Mouse (Mus musculus) midbrain, embryonic 15.5 days (tissue): ENCODE measurements around the gene Gpc1. TPM values are rescaled to one million over a fixed set of nuclear protein-coding genes. Genes with fewer than 3 reads are reported as not detected.

Source experiments
- ATAC-seq: fragments of 200-750 bp; cut with Nextera tagmentation; replicated peaks from 2 replicates; pipeline ENCODE4 v1.8.0; 2017; ENCODE audit warnings: moderate TSS enrichment
- H3K27ac ChIP-seq: fragments of 300-500 bp; sonication (generic); 2 replicates; pipeline ENCODE4 v1.5.1; 2015; ENCODE audit warnings: mild to moderate bottlenecking, inconsistent platforms
- H3K27me3 ChIP-seq: fragments of 300-500 bp; sonication (generic); replicated peaks from 2 replicates; pipeline ENCODE4 v1.6.1; 2015; ENCODE audit warnings: inconsistent platforms
- H3K36me3 ChIP-seq: fragments of 300-500 bp; sonication (generic); replicated peaks from 2 replicates; pipeline ENCODE4 v1.6.1; 2015; ENCODE audit warnings: inconsistent platforms
- H3K4me1 ChIP-seq: fragments of 300-500 bp; sonication (generic); 2 replicates; pipeline ENCODE4 v1.6.1; 2015; ENCODE audit warnings: inconsistent platforms
- H3K4me2 ChIP-seq: fragments of 300-500 bp; sonication (generic); 2 replicates; pipeline ENCODE4 v1.6.1; 2015; ENCODE audit warnings: inconsistent platforms, mild to moderate bottlenecking, moderate library complexity
- H3K4me3 ChIP-seq: fragments of 300-500 bp; sonication (generic); 2 replicates; pipeline ENCODE4 v1.5.1; 2015; ENCODE audit warnings: mild to moderate bottlenecking, inconsistent platforms
- H3K9ac ChIP-seq: fragments of 300-500 bp; sonication (generic); 2 replicates; pipeline ENCODE4 v1.6.1; 2015; ENCODE audit warnings: mild to moderate bottlenecking, inconsistent platforms
- H3K9me3 ChIP-seq: fragments of 300-500 bp; sonication (generic); 2 replicates; pipeline ENCODE4 v1.6.1; 2016; ENCODE audit warnings: inconsistent platforms
- WGBS: fragments of 180-500 bp; shearing (Covaris S2); methylation state at CpG from one replicate; pipeline ENCODE4 v1.1.7; 2015; ENCODE audit warnings: mixed read lengths; 5-methylcytosine and 5-hydroxymethylcytosine counted together
- polyA plus RNA-seq: library from polyadenylated mRNA; unstranded; fragments of >200 nt; fragmentation: Nextera tagmentation; extraction: Ambion mirVana; gene quantifications from 2 replicates; pipeline ENCODE4 v1.2.1, GENCODE M21; 2015

The Gpc1 gene
- polyA plus RNA-seq, 1 experiment from 2014 or later, result 62.3 TPM

DNA sequence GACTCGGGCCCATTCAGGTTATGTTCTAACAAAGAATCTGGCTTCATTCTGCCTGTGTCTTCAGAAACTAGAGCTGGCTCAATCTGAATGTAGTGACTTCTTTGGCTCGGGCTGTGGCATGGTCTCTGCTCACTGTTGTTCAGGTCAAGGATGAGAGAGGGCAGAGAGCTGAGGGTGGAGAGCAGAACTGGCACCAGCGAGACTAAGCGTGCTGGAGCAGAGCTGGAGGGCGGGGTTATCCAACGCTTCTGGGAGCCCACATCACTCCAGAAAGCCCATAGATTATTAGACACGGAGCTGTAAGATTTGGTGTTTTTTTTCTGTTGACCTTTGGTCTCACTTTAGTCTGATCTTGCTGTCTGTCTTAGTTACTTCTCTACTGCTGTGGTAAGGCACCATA is 41.2 kb downstream of the Gpc1 start:
- H3K4me1 ChIP-seq, result no peaks in the 10 kb centered on the region
- no peak for ATAC-seq

DNA sequence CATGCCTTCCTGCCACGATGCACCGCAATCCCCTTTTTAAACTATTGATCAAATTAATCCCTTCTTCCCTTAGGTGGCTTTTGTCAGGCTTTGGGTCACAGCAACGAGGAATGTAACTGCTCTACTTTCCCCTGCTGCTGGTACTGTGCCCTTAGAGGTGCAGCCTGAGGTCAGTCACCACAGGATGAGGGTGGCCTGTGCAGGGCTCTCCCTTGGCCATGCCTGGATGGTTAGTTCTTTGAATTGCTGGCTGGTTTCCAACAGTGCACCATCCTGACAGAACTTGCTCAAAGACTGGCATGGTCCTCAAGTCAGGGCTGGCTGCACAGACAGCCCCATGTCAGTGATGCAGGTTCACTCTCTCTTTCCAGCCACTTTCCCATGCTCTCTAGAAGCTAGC is 42.6 kb downstream of the Gpc1 start:
- H3K4me1 ChIP-seq, result no peaks in the 10 kb centered on the region
- ATAC-seq, result no peak
- WGBS, result 46% methylated on average over 3 of the region's 3 CpGs
- H3K36me3 ChIP-seq, result no peaks in the 10 kb centered on the region
- H3K27me3 ChIP-seq, result no peaks in the 10 kb centered on the region
- no peak overlapping the region for H3K4me3 ChIP-seq
- H3K9me3 ChIP-seq, result no peaks in the 10 kb centered on the region
- no peak overlapping the region for H3K27ac ChIP-seq
- H3K9ac ChIP-seq, result no peak overlapping the region
- H3K4me2 ChIP-seq, result no peak overlapping the region

More for the DNA sequence above, 41.2 kb downstream of the Gpc1 start:
- Histone ChIP-seq H3K27ac (no peak overlapping the region), H3K9me3 (no peaks in the 10 kb centered on the region), H3K9ac (no peak overlapping the region), H3K27me3 (no peaks in the 10 kb centered on the region), H3K36me3 (no peaks in the 10 kb centered on the region), H3K4me2 (no peak overlapping the region), H3K4me3 (no peak overlapping the region)
- 86% methylated on average over 7 of the region's 7 CpGs for WGBS

DNA sequence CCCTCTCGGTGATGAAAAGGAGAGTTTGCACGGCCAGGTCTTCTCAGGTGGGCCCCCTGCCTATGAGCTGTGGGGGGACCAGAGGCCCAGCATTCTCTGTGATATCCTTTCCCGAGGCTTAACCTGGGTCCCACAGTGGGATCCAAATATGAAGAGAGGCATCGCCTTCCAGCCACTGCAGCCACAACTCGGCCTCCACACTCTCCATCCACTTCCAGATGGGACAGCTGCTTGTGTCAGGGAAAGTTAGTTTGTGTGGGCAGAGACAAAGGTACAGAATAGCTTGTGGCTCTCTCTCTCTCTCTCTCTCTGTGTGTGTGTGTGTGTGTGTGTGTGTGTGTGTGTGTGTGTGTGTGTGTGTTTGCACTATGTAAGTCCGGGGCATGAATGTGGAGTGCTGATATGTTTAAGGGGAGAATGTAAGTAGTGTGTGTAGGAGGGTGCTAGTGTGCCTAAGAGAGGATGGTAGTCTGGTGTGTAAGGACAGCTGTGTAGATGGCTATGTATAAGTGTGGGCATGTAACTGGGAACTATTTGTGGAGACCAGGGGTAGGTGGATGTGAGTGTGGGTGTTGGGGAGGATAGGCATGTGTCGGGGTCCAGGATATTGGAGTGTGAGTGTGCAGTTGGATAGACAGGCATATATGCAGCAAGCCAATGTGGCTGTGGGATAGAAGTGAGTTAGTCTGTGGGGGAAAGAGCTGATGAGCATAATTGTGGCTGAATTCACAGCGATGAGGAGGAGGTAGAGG is 44.1 kb downstream of the Gpc1 start:
- WGBS, result 79% methylated on average over 8 of the region's 8 CpGs
- no peaks in the 10 kb centered on the region for H3K4me1 ChIP-seq
- no peaks in the 10 kb centered on the region for H3K27me3 ChIP-seq
- no peak overlapping the region for H3K9ac ChIP-seq
- no peak overlapping the region for H3K27ac ChIP-seq
- H3K4me3 ChIP-seq, result no peak overlapping the region
- ATAC-seq, result no peak
- H3K4me2 ChIP-seq, result no peak overlapping the region
- H3K9me3 ChIP-seq, result no peaks in the 10 kb centered on the region
- H3K36me3 ChIP-seq, result no peaks in the 10 kb centered on the region

DNA sequence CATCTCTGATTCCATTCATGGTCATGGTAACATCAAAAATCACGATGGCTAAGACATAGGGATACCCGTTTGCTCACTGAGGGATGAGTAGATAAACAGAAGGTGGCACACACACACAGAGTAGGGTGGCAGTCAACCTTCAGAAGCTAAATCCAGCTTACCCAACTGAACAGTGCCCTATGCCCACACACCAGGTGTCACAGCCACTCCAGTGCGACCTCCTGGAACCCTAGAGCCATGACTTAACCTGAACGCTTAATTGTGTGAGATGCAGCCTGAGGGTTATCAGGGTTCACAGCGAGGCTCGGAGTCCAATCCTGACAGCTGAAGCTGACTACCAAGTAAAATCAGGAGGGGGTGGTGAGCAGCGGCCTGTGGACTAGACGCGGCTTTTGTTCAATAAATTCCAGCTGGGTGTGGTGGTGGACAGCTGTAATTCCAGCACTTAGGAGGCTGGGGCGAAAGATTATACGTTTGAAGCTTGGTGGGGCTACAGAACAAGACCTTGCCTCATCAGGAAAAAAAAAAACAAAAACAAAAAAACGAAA is 46.1 kb downstream of the Gpc1 start:
- Histone ChIP-seq H3K4me2 (no peak overlapping the region), H3K27ac (no peak overlapping the region), H3K4me1 (no peaks in the 10 kb centered on the region), H3K36me3 (no peaks in the 10 kb centered on the region), H3K27me3 (no peaks in the 10 kb centered on the region), H3K9ac (no peak overlapping the region), H3K4me3 (no peak overlapping the region), H3K9me3 (no peaks in the 10 kb centered on the region)
- 64% methylated on average over 12 of the region's 12 CpGs for WGBS
- no peak for ATAC-seq

DNA sequence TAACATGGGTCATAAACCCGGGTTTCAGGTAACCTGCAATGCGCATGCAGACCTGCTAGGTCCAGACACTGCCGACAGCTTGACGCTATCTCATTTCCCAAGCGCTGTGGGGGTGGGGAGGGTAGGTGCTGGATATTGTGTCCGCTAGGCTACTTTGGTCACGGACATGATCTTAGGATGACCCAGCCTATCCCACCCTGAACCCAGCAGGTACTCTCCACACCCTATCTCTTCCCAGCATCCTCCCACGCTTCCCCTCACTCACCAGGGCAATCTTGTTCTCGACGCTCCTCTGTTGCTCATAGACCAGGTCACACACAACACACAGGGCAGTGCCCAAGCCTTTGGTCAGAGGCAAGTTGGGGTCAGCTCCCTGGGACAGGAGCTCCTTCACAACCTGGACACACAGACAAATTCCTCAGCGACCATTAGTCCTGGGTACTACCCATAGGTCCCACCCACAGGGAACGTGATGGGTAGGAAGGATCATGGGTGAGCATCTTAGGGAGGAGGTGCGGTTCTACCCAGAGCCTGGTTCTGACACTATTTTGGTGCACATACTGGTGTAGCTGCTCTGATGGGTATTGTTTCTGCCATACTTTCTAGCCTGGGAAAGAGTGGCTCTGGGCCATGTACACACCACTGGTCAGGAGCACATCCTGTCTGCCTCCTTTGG is 46.8 kb downstream of the Gpc1 start:
- Histone ChIP-seq H3K27me3 (no peaks in the 10 kb centered on the region), H3K9me3 (no peaks in the 10 kb centered on the region), H3K4me2 (no peak overlapping the region), H3K4me1 (no peaks in the 10 kb centered on the region), H3K9ac (no peak overlapping the region), H3K27ac (no peak overlapping the region), H3K36me3 (no peaks in the 10 kb centered on the region), H3K4me3 (no peak overlapping the region)
- ATAC-seq, result no peak
- 88% methylated on average over 13 of the region's 13 CpGs for WGBS

DNA sequence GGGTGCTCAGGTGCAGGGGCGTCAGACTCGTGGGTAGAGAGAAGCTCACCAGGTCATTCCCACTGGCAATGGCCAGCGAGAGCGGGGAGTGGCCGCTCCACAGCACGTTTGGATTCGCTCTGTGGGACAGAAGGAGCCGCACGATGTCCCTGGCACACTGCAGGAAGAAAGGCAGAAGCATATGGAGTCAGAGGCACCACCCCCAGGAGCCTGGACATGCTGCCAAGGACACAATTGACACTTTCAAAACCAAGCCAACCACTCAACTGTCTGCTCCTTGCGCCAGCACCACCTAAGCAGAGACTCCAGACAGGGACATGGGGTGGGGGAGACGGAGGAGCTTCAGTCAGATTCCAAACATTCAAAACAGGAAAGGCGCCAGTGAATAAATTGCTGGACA is 47.8 kb downstream of the Gpc1 start:
- Histone ChIP-seq H3K4me2 (no peak overlapping the region), H3K9ac (no peak overlapping the region), H3K27ac (no peak overlapping the region), H3K4me1 (no peaks in the 10 kb centered on the region), H3K4me3 (no peak overlapping the region), H3K9me3 (no peaks in the 10 kb centered on the region), H3K36me3 (no peaks in the 10 kb centered on the region), H3K27me3 (no peaks in the 10 kb centered on the region)
- no peak for ATAC-seq
- WGBS, result 85% methylated on average over 12 of the region's 12 CpGs

DNA sequence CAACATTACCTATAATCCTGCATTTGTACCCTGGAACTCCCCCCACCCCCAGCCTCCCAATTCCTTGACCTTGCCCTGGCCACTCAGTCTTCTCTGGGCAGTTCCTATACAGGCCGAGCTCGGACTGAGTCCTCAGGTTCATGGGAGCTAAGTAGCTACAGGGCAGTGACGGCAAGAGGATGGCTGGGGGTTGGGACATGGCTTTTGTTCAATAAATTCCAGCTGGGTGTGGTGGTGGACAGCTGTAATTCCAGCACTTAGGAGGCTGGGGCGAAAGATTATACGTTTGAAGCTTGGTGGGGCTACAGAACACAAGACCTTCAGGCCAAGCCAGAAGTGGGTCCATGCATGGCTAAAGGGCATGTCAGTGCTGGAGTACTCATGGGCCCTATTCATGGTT is 48.7 kb downstream of the Gpc1 start:
- H3K27me3 ChIP-seq, result no peaks in the 10 kb centered on the region

DNA sequence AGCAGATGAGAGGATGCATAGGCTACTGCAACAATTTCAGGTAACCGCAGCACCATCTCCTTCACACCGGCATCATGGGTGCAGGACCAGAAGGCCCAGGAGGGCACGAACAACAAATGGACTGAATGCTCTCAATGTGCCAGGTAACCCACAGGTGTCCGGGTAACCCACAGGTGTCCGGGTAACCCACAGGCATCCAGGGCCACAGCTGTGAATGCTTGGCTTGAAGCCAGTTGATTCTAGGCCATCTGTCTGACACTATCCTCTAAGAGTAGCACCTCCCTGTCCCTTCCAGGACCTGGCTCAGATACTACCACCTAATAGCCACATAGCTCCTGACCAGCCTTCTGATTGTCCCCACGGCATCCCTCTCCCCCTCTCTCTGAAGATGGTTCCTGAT is 50.5 kb downstream of the Gpc1 start:
- H3K9me3 ChIP-seq, result no peaks in the 10 kb centered on the region

More for the DNA sequence above, 48.7 kb downstream of the Gpc1 start:
- Histone ChIP-seq H3K27ac (no peak overlapping the region), H3K4me1 (no peaks in the 10 kb centered on the region), H3K36me3 (no peaks in the 10 kb centered on the region), H3K4me3 (no peak overlapping the region), H3K9ac (no peak overlapping the region), H3K4me2 (no peak overlapping the region), H3K9me3 (no peaks in the 10 kb centered on the region)
- no peak for ATAC-seq
- WGBS, result 78% methylated on average over 5 of the region's 5 CpGs

DNA sequence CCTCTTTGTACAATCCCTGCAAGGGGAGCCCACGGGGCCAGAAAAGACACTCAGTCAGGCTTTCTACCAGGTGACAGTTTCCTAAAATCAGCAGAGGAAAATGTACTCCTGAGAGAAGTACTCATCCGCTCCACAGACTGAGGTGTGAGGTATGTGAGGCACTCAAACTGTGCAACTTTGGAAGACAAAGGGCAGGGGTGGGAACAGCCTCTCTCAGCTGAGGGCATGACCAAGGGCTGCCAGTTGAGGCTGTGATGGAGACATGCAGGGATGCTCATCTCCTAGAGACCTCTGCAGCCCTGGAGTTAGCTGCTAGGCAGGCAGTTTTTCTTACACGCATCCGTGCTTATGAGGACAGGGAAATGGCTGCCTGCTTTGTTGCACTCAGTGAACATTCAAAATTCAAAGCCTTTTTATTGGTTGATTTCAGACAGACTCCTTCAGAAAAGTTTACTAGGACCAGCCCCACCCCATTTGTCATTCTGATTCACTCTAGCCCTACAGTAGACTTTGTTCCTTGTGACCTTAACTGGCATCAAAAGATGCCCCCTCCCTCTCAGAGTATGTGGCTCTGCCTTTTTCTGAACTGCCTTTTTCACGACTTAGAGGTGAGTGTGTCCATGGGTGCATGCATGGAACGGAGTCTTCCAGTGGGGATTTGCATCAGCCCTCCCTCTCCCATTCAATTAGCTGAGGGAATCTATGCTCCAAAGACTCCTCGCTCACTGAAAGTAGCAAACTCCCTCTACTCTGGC is 57.6 kb downstream of the Gpc1 start:
- Histone ChIP-seq H3K27ac (no peak overlapping the region), H3K4me2 (no peak overlapping the region), H3K4me1 (no peaks in the 10 kb centered on the region), H3K9me3 (no peaks in the 10 kb centered on the region), H3K9ac (no peak overlapping the region), H3K27me3 (no peaks in the 10 kb centered on the region), H3K4me3 (no peak overlapping the region), H3K36me3 (no peaks in the 10 kb centered on the region)
- 73% methylated on average over 7 of the region's 7 CpGs for WGBS
- no peak for ATAC-seq

More for the DNA sequence above, 50.5 kb downstream of the Gpc1 start:
- H3K9ac ChIP-seq, result no peak overlapping the region
- ATAC-seq, result no peak
- no peak overlapping the region for H3K27ac ChIP-seq
- no peaks in the 10 kb centered on the region for H3K27me3 ChIP-seq
- H3K36me3 ChIP-seq, result no peaks in the 10 kb centered on the region
- 87% methylated on average over 6 of the region's 6 CpGs for WGBS
- no peak overlapping the region for H3K4me2 ChIP-seq
- H3K4me3 ChIP-seq, result no peak overlapping the region
- H3K4me1 ChIP-seq, result no peaks in the 10 kb centered on the region

DNA sequence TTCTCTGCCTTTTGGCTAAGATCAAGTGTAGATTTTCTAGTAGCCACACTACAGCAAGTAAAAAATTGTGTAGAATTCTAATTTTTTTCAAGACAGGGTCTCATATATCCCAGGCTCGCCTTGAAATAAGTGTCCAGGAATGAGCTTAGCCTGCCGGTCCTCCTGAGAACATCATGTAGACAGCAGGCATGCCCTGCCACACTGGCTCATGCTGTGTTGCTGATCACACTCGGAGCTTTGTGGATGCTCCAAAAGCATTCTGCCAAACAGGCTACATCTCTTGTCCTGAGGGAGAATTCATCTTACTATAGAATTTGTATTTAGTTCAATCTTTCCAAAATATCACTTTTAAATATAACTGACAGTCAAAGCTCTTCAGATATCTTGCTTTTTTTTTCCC is 61.3 kb downstream of the Gpc1 start:
- Histone ChIP-seq H3K4me1 (no peaks in the 10 kb centered on the region), H3K27me3 (no peaks in the 10 kb centered on the region), H3K4me3 (no peak overlapping the region), H3K9ac (no peak overlapping the region), H3K36me3 (no peaks in the 10 kb centered on the region), H3K4me2 (no peak overlapping the region), H3K9me3 (no peaks in the 10 kb centered on the region), H3K27ac (no peak overlapping the region)
- no peak for ATAC-seq
- 72% methylated on average over 3 of the region's 3 CpGs for WGBS

DNA sequence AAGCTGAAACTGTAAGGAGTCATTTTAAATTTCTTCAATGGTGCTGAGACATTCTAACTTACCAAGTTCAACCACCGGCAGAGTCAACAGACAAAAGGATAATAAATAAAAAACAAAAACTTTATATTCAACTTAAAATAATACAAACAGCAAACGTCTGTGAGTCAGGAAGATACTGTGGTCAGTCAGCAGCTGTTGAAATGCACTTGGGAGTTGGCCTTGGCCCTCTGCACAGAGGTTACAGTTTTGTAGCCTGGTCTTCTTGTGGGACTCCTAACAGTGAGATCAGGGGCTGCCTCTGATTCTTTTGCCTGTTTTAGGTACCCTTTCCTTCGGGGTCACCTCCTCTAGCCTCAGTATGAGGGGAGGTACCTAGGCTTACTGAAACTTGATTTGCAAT is 62.5 kb downstream of the Gpc1 start:
- H3K4me2 ChIP-seq, result no peak overlapping the region
- H3K27me3 ChIP-seq, result no peaks in the 10 kb centered on the region
- WGBS, result 73% methylated on average over 3 of the region's 3 CpGs
- no peaks in the 10 kb centered on the region for H3K9me3 ChIP-seq
- no peak overlapping the region for H3K4me3 ChIP-seq
- no peak for ATAC-seq
- no peak overlapping the region for H3K27ac ChIP-seq
- no peaks in the 10 kb centered on the region for H3K4me1 ChIP-seq
- no peaks in the 10 kb centered on the region for H3K36me3 ChIP-seq
- H3K9ac ChIP-seq, result no peak overlapping the region

DNA sequence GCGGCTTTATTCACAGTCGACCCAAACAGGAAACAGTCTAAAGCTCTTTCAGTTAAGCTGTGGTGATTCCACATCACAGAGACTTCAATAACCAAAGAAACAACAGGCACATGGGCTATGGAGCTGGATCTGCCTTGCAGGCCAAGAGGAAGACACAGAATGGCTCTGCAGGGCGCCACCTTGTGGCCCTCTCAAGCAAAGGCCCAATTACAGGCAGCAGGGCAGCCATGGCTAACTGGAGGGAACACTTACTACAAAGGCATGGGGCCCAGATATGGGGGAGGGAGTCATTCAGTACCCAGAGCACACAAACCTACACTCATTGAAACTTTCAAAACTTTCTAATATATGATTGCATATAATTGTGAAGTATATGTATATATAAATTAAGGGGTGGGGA is 63.6 kb downstream of the Gpc1 start:
- Histone ChIP-seq H3K9ac (no peak overlapping the region), H3K9me3 (no peaks in the 10 kb centered on the region), H3K4me1 (no peaks in the 10 kb centered on the region), H3K36me3 (no peaks in the 10 kb centered on the region), H3K4me3 (no peak overlapping the region), H3K27ac (no peak overlapping the region), H3K27me3 (no peaks in the 10 kb centered on the region), H3K4me2 (no peak overlapping the region)
- peak; percentile 75 for ATAC-seq
- WGBS, result 8% methylated on average over 3 of the region's 3 CpGs
